Mouse (Mus musculus) macrophage (primary cell): ENCODE data around the gene Rnf208. TPM values are rescaled to one million over a fixed set of nuclear protein-coding genes. Genes with fewer than 3 reads are reported as not detected.

ENCODE experiments used
- H3K27ac ChIP-seq: fragments of 350-480 bp; formaldehyde crosslinking; 2 replicates; pipeline ENCODE4 v1.9.0; 2021
- H3K36me3 ChIP-seq: fragments of 350-480 bp; formaldehyde crosslinking; 2 replicates; pipeline ENCODE4 v1.9.0; 2021; ENCODE audit errors: inconsistent target
- H3K4me3 ChIP-seq: fragments of 350-480 bp; formaldehyde crosslinking; 2 replicates; pipeline ENCODE4 v1.9.0; 2021; ENCODE audit errors: inconsistent target
- H3K79me2 ChIP-seq: fragments of 350-480 bp; formaldehyde crosslinking; 2 replicates; pipeline ENCODE4 v1.9.0; 2021; ENCODE audit errors: inconsistent target
- WGBS: methylation state at CpG from one replicate; pipeline ENCODE4 v1.1.7; 2026; ENCODE audit warnings: inconsistent platforms; ENCODE audit not compliant: missing documents; 5-methylcytosine and 5-hydroxymethylcytosine counted together
- polyA plus RNA-seq: library from polyadenylated mRNA; stranded (reverse); fragments of 250-400 nt; gene quantifications from 3 replicates; pipeline ENCODE4 v1.2.4, GENCODE M21; 2018; ENCODE audit warnings: inconsistent platforms

Rnf208 gene
- polyA plus RNA-seq, 1 experiment from 2014 or later = not detected

DNA sequence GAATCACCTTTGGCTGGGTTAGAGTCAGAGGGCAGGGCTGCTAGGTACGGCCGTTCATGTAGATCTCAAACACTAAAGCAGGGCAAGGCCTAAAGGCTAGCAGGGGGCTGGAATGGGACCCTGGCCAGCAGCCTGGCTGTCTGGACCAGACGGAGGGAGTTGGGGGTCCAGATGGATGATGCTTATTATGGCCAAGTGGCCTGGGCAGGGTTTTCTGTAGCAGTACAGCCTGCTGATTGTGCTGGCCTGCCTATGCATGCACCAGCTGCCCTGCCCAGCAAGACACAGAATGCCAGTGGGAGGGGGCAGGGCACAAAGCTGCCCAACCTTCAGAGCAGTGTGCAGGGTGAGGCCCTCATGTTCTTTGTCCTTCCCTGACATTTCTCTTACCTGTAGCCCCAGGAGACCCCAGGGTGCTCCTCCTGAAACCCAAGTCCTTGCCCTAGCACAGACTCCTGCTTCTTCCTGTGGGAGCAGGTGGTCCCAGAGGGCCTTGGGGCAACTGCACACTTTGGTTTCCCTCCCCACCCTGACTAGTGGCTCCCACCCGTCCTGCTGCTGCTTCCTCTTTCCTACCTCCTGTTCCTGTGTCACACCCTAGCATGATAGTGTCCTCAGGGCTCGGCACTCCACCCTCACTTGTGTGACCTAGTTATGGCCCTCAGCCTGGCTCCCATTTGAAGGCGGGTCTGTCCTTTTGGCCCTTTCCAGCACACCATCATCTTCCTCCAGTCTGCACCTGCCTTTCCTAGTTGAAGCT is 24.0 kb downstream of the Rnf208 start:
- peaks cover 11% of the 10 kb centered on the region; the same call in 1 of the 2 replicates for H3K36me3 ChIP-seq
- no peak overlapping the region; the same call in 1 of the 2 replicates for H3K4me3 ChIP-seq
- peaks cover 60% of the 10 kb centered on the region for H3K79me2 ChIP-seq
- 52% methylated on average over 6 of the region's 6 CpGs for WGBS
- peak overlapping the region; percentile 39 for H3K27ac ChIP-seq

DNA sequence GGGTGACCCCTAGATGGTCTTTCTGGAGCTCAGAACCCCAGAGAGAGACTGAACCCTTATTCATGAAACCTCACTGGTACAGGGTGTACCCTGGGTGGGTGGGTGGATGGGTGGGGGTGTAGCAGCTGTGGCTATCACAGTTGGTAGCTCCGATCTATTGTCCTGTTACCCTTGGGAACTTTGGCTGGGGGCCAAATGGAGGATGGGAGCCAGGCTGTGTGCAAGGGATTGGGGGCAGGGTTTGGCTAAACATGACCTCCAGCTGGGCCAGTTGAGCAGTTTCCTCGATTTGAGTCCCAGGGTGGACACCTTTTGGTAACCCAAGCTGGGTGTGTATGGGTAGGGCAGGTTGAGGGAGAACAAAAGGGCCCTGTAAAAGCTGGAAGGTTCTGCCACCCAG is 24.7 kb downstream of the Rnf208 start:
- Histone ChIP-seq H3K27ac (peak overlapping the region; percentile 39; the same call in 1 of the 2 replicates), H3K36me3 (peaks cover 11% of the 10 kb centered on the region; the same call in 1 of the 2 replicates), H3K4me3 (no peak overlapping the region), H3K79me2 (peaks cover 67% of the 10 kb centered on the region)
- WGBS = 67% methylated on average over 2 of the region's 2 CpGs

GRCm38 (mm10) chr2:25267241-25267640 is 25.2 kb downstream of the Rnf208 start:
- Histone ChIP-seq H3K4me3 (no peak overlapping the region), H3K36me3 (peaks cover 11% of the 10 kb centered on the region; the same call in 1 of the 2 replicates), H3K79me2 (peaks cover 70% of the 10 kb centered on the region), H3K27ac (no peak overlapping the region)

GRCm38 (mm10) chr2:25267746-25268309 is 25.8 kb downstream of the Rnf208 start:
- 95% methylated on average over 4 of the region's 4 CpGs for WGBS
- peaks cover 11% of the 10 kb centered on the region; the same call in 1 of the 2 replicates for H3K36me3 ChIP-seq
- H3K79me2 ChIP-seq = peaks cover 75% of the 10 kb centered on the region
- no peak overlapping the region for H3K4me3 ChIP-seq
- no peak overlapping the region for H3K27ac ChIP-seq

GRCm38 (mm10) chr2:25271827-25272511 is 29.9 kb downstream of the Rnf208 start, which contains the start of the genes Ssna1 and Anapc2:
Gene Ssna1, minus strand, starts transcription at chr2:25272438.
Gene Anapc2, plus strand, starts transcription at chr2:25272478.
- H3K36me3 ChIP-seq = peaks cover 42% of the 10 kb centered on the region
- peak within 1 kb of the TSS; percentile 64 for H3K27ac ChIP-seq
- WGBS = under 1% methylated on average over 48 of the region's 55 CpGs
- peaks cover 54% of the 10 kb centered on the region for H3K79me2 ChIP-seq
- H3K4me3 ChIP-seq = peak within 1 kb of the TSS; percentile 97

GRCm38 (mm10) chr2:25272515-25272914 is 30.5 kb downstream of the Rnf208 start:
- Histone ChIP-seq H3K27ac (peak overlapping the region; percentile 38), H3K36me3 (peaks cover 47% of the 10 kb centered on the region), H3K79me2 (peaks cover 48% of the 10 kb centered on the region), H3K4me3 (peak overlapping the region; percentile 97)
- under 1% methylated on average over 18 of the region's 29 CpGs for WGBS

DNA sequence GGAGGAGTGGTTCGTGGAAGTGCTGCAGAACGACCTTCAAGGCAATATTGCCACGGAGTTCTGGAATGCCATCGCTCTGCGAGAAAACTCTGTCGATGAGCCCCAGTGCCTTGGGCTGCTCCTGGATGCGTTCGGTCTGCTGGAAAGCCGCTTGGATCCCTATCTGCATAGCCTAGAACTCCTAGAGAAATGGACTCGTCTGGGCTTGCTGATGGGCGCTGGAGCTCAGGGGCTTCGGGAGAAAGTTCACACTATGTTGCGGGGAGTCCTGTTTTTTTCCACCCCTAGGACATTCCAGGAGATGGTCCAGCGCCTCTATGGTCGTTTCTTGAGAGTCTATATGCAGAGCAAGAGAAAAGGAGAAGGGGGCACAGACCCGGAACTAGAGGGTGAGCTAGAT is 31.0 kb downstream of the Rnf208 start:
- H3K36me3 ChIP-seq = peaks cover 52% of the 10 kb centered on the region
- peaks cover 43% of the 10 kb centered on the region for H3K79me2 ChIP-seq
- 39% methylated on average over 16 of the region's 16 CpGs for WGBS
- peak overlapping the region; percentile 38 for H3K27ac ChIP-seq
- H3K4me3 ChIP-seq = peak overlapping the region; percentile 97

DNA sequence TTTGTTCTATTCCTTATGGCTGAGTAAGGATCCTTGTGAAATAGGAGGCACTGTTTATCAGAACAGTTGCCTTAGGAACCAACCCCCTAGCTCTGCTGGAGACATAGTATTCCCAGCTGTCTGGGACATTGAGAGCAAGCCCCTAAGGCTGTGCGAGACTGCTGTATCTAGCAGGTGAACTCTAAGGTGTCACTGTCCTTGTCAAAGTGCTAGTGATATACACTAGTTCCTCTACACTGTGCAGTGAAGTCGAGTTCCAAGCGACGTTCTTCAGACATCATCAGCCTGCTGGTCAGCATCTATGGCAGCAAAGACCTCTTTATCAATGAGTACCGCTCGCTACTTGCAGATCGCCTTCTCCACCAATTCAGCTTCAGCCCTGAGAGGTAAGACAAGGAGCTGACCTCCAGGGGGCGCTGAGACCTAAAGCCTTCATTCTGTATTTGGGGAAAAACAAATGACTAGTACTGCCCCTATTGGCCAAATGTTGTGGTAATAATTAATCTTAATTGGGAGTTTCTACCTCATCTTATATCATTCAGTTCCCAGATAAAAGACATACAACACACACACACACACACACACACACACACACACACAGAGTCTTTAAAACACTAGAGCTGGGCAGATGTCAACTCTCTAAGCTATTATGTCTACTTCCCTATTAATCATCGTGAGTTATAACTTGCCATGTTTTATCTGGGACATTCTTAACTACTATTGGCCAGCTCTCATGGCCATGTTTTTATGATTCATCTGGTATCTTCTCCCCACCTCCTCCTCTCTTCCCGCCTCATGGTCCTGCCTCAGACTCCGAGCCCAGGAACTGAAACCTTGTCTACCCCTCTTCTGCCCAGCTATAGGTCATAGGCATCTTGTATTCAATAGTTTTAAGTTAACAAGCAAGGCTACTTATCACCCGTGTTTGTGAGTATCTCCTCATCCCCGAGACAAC is 37.1 kb downstream of the Rnf208 start:
- Histone ChIP-seq H3K27ac (no peak overlapping the region), H3K4me3 (no peak overlapping the region), H3K79me2 (peaks cover 1% of the 10 kb centered on the region; the same call in 1 of the 2 replicates), H3K36me3 (peaks cover 92% of the 10 kb centered on the region)
- 73% methylated on average over 13 of the region's 13 CpGs for whole genome bisulfite sequencing

DNA sequence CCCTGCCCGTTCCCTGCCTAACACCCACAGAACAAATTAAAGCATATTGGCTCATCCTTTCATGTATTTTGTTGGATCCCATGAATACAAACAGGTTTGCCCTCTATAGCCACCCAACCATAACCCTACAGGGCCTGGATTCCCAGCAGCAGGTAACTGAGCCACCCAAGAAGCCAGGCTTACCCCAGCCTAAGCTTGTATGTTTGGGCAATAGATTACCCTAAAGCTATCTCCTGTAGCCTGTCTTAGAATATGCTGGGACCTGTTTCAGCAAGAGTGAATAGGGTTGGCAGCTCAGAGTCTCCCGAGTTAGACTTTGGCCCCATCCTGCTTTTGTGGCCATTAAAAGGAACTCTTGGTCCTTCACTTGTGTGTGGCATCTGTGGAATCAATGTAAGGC is 43.5 kb downstream of the Rnf208 start:
- H3K79me2 ChIP-seq = no peaks in the 10 kb centered on the region
- H3K36me3 ChIP-seq = peaks cover 50% of the 10 kb centered on the region
- no peak overlapping the region for H3K4me3 ChIP-seq
- H3K27ac ChIP-seq = no peak overlapping the region
- 92% methylated on average over 2 of the region's 2 CpGs for WGBS

- no peak overlapping the region for H3K27ac ChIP-seq
- H3K36me3 ChIP-seq = peaks cover 43% of the 10 kb centered on the region
- no peaks in the 10 kb centered on the region for H3K79me2 ChIP-seq
- no peak overlapping the region for H3K4me3 ChIP-seq
- WGBS = 89% methylated on average over 1 of the region's 1 CpGs
Measured at GRCm38 (mm10) chr2:25286314-25286713, 44.3 kb downstream of the Rnf208 start.

- Histone ChIP-seq H3K4me3 (no peak overlapping the region), H3K79me2 (no peaks in the 10 kb centered on the region), H3K27ac (no peak overlapping the region), H3K36me3 (peaks cover 37% of the 10 kb centered on the region)
- 47% methylated on average over 7 of the region's 7 CpGs for WGBS
Measured at GRCm38 (mm10) chr2:25286837-25287636, 45.0 kb downstream of the Rnf208 start.

GRCm38 (mm10) chr2:25287927-25288649 is 46.0 kb downstream of the Rnf208 start, which contains the start of gene Tmem210:
Gene Tmem210, plus strand, starts transcription at chr2:25288145.
- 93% methylated on average over 6 of the region's 6 CpGs for WGBS
- Histone ChIP-seq H3K27ac (no peak within 1 kb of the TSS), H3K4me3 (no peak within 1 kb of the TSS), H3K36me3 (peaks cover 27% of the 10 kb centered on the region), H3K79me2 (no peaks in the 10 kb centered on the region)
